Mouse (Mus musculus): ENCODE measurements around the gene Foxn1. TPM values are rescaled to one million over a fixed set of nuclear protein-coding genes. Genes with fewer than 3 reads are reported as not detected.

The Foxn1 gene
- polyA plus RNA-seq, 1 experiment = not detected

DNA sequence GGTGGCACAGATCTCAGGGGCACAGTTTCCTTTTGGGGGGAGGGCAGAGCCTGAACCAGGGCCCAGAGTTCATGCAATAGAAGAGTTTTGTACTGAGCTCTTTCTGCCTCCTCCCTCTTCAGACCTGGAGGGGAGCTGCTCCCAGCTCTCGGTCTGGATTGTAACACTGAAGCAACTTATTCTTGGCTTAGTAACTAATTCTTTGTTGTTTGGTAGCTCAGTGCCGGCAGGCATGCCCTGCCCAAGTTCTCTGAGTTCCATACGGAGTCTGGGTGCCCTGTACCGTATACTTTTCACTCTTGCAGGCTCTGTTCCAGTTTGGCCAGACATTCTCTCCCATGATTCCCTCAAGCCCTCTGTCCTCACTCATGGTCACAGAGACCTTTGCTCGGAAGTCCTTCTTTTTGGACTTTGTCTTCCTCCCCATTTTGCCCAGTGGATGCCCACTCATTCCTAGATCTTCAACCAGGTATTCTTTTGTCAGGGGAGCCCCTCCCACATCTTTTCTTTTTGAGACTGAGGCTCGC lies 26.0 kb upstream of the Foxn1 start:
- H3K4me1 ChIP-seq (ENCODE audit: control insufficient read depth, insufficient read depth, insufficient read length, low read length) = peaks cover 4% of the 10 kb centered on the region; the same call in 1 of the 2 replicates
- H3K27ac ChIP-seq (replicated peaks; ENCODE audit: low read depth, low read length) = 0 out of 2 replicates have a peak overlapping the region, but pooled peaks have one; percentile 5
- H3K4me3 ChIP-seq (ENCODE audit: insufficient read depth, low read depth, low read length) = no peak overlapping the region

DNA sequence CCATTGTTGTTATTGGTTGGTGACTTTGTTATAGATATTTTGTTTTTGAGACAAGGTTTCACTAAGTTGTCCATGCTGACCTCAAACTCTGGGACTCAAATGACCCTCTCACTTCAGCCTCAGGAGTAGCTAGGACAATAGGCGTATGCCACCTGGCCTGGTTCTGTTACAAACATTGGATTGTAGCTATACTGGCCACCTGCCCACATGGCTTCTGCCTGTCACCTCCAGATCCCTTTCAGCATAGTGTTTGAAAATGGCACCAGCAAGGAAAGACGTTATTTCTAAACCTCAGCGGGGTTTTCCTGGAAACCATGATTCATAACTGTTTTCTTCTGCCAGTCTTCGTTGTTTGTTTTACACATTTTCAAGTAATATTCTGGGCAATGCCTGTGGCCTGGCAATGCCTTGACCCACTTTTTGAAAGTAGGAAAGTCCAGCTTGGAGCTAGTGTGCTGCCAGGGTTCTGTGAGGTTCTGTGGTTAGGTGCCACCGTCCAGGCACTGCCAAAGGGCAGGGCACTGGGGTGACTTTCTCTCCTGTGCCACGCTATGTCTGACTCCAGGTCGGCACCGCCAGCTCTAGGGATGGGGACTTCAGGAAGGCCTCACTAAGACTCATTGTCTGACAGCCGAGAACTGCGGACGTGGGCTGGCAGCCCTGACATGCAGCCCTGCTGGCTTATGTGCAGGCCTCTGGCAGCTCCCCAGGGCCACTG lies 25.4 kb upstream of the Foxn1 start:
- no peak overlapping the region for H3K4me3 ChIP-seq (ENCODE audit: insufficient read depth, low read depth, low read length)
- H3K27ac ChIP-seq (replicated peaks; ENCODE audit: low read depth, low read length) = no peak overlapping the region
- peaks cover 4% of the 10 kb centered on the region; the same call in 1 of the 2 replicates for H3K4me1 ChIP-seq (ENCODE audit: control insufficient read depth, insufficient read depth, insufficient read length, low read length)

DNA sequence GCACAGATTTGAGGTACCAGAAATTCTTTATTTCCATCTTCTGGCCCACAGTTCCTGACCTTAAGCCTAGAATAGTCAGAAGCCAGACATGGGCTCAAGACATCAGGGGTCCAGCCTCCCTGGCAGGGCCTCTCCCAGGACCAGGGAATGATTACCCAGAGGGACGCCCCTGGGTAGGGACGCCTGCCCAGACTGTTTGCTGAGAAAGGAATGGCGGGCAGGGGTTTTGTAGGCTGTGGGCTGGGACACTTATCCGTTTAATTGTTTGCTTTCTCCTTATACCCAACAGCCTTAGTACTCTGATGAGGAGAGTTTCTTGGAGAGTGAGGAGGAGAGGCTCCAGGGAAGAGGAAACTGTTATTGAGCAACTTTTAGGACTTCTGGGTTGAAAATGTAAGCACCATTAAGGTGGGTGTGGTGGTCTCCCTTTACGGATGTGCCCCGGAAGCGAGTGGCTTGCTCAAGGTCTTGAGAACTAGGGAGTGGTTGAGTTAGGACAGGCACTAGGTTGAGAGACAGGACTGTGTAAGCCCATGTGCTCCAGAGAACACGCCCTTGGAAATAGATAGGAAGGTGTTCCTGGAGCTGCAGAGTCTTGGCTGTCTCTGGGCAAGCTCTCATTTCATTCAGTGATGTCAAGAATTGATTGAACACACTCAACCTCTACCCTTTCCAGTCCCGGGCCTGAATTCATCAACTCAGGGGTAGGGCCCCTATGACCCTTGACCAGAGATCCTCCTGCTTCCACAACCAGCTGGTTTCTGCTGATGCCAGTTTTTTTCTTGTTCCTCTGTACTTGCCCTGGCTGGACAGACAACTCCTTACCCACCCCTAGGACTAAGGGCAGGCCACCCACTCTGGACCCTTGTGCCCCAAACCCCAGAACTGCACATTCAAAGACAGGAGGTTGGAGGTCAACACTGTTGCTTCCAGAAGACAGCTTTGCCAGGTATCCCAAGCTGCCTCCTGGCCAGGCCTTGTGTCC lies 22.2 kb upstream of the Foxn1 start:
- peaks cover 4% of the 10 kb centered on the region; the same call in 1 of the 2 replicates for H3K4me1 ChIP-seq (ENCODE audit: control insufficient read depth, insufficient read depth, insufficient read length, low read length)
- no peak overlapping the region for H3K27ac ChIP-seq (replicated peaks; ENCODE audit: low read depth, low read length)
- no peak overlapping the region for H3K4me3 ChIP-seq (ENCODE audit: insufficient read depth, low read depth, low read length)

GRCm38 (mm10) chr11:78402062-78402461 lies 15.7 kb upstream of the Foxn1 start:
- H3K4me1 ChIP-seq (ENCODE audit: control insufficient read depth, insufficient read depth, insufficient read length, low read length) = peaks cover 5% of the 10 kb centered on the region
- no peak overlapping the region for H3K27ac ChIP-seq (replicated peaks; ENCODE audit: low read depth, low read length)
- no peak overlapping the region for H3K4me3 ChIP-seq (ENCODE audit: insufficient read depth, low read depth, low read length)

- Histone ChIP-seq H3K27ac (replicated peaks; ENCODE audit: low read depth, low read length) (no peak overlapping the region), H3K4me3 (ENCODE audit: insufficient read depth, low read depth, low read length) (no peak overlapping the region), H3K4me1 (ENCODE audit: control insufficient read depth, insufficient read depth, insufficient read length, low read length) (peaks cover 5% of the 10 kb centered on the region)
Observed at GRCm38 (mm10) chr11:78401469-78401868, 15.1 kb upstream of the Foxn1 start.

DNA sequence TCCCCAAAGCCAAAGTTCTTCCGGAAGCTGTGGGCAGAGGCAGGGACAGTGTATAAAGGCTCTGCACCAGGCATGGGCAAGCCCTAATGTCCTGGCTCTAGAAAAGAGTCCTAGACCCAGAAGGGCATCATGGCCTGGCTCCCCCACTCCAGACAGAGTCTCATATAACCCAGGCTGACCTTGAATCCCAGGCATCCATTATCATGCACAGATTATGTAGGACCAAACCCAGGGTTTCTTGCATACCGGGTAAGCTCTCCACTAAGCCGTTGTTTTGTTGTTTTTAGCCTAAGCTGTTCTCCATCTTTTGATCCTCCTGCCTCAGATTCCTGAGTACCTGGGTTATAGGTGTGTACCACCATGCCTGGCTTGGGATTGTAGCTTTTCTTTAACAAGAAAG lies 14.6 kb upstream of the Foxn1 start:
- no peak overlapping the region for H3K27ac ChIP-seq (replicated peaks; ENCODE audit: low read depth, low read length)
- H3K4me1 ChIP-seq (ENCODE audit: control insufficient read depth, insufficient read depth, insufficient read length, low read length) = peaks cover 5% of the 10 kb centered on the region
- no peak overlapping the region for H3K4me3 ChIP-seq (ENCODE audit: insufficient read depth, low read depth, low read length)

GRCm38 (mm10) chr11:78399680-78400079 lies 13.3 kb upstream of the Foxn1 start:
- no peak overlapping the region for H3K27ac ChIP-seq (replicated peaks; ENCODE audit: low read depth, low read length)
- no peak overlapping the region for H3K4me3 ChIP-seq (ENCODE audit: insufficient read depth, low read depth, low read length)
- peaks cover 5% of the 10 kb centered on the region for H3K4me1 ChIP-seq (ENCODE audit: control insufficient read depth, insufficient read depth, insufficient read length, low read length)

- Histone ChIP-seq H3K4me3 (ENCODE audit: insufficient read depth, low read depth, low read length) (no peak overlapping the region), H3K4me1 (ENCODE audit: control insufficient read depth, insufficient read depth, insufficient read length, low read length) (peaks cover 5% of the 10 kb centered on the region), H3K27ac (replicated peaks; ENCODE audit: low read depth, low read length) (no peak overlapping the region)
Observed at GRCm38 (mm10) chr11:78398212-78398611, 11.9 kb upstream of the Foxn1 start.

DNA sequence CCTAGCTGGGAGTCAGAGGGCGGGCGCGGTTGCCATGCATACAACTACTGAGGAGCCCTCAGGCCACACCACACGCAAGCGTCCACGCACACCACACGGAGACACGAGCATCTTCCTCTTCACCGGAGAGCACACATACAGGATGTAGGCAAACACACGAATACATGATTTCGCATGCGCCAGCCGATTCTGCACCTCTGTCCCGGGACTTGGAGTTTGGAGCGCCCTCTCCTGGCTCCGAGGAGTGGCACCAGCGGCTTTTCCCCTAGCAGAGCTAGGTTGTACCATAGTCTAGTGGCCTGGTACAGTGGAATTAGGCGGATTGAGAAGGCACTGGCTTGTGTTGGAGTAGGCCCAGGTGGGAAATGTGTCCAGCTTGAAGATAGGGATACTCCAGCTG lies 11.0 kb upstream of the Foxn1 start:
- Histone ChIP-seq H3K27ac (replicated peaks; ENCODE audit: low read depth, low read length) (no peak overlapping the region), H3K4me1 (ENCODE audit: control insufficient read depth, insufficient read depth, insufficient read length, low read length) (peaks cover 5% of the 10 kb centered on the region), H3K4me3 (ENCODE audit: insufficient read depth, low read depth, low read length) (no peak overlapping the region)

- Histone ChIP-seq H3K4me3 (ENCODE audit: insufficient read depth, low read depth, low read length) (no peak overlapping the region), H3K4me1 (ENCODE audit: control insufficient read depth, insufficient read depth, insufficient read length, low read length) (peaks cover 5% of the 10 kb centered on the region)
Observed at GRCm38 (mm10) chr11:78396950-78397349, 10.6 kb upstream of the Foxn1 start.

DNA sequence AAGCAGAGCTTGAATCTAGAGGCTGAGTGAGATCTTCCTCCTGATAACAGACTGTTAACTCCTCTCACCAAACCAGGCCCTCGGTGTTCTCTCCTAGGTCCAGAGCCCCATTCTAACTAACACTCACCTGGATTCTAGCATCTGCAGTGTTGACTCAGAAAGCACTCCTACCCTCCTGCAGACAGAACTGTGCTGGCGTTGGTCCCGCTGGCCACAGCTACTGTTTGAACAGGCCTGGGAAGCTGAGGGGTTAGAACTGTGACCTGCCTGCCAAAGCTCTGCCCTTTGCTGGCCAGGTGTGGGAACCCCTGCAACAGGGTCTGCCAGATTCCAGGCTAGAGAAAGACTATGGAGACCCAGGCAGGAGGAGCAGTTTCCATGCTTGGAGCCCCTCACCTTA lies 6.4 kb upstream of the Foxn1 start:
- Histone ChIP-seq H3K27ac (replicated peaks; ENCODE audit: low read depth, low read length) (no peak overlapping the region), H3K4me1 (ENCODE audit: control insufficient read depth, insufficient read depth, insufficient read length, low read length) (no peaks in the 10 kb centered on the region; the same call in 1 of the 2 replicates)

More at GRCm38 (mm10) chr11:78396950-78397349, 10.6 kb upstream of the Foxn1 start:
- H3K27ac ChIP-seq (replicated peaks; ENCODE audit: low read depth, low read length) = no peak overlapping the region

DNA sequence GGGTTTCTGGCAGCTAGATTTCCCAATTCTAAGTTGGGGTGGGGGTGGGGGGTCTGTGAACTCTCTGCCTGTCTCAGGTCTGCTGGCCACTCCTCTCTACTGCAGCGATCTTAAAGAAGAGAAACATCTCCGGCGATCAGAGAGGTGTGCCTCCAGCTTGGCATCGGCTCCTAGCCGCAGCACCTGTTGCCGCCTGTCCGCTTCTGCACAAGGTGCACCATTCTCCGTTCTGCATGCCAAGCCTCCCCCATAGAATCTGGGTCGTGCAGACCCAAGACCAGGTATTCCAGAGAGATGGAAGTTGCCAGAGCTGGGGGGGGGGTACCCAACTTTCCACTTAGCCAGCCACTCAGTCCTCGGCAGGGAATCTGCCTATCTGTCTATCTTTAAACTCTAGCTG lies 582 bp downstream of the Foxn1 start:
- Histone ChIP-seq H3K4me1 (ENCODE audit: control insufficient read depth, insufficient read depth, insufficient read length, low read length) (no peaks in the 10 kb centered on the region), H3K4me3 (ENCODE audit: insufficient read depth, low read depth, low read length) (no peak overlapping the region), H3K27ac (replicated peaks; ENCODE audit: low read depth, low read length) (no peak overlapping the region)

More for the DNA sequence above, 6.4 kb upstream of the Foxn1 start:
- no peak overlapping the region for H3K4me3 ChIP-seq (ENCODE audit: insufficient read depth, low read depth, low read length)

- Histone ChIP-seq H3K4me1 (ENCODE audit: control insufficient read depth, insufficient read depth, insufficient read length, low read length) (no peaks in the 10 kb centered on the region), H3K27ac (replicated peaks; ENCODE audit: low read depth, low read length) (no peak overlapping the region), H3K4me3 (ENCODE audit: insufficient read depth, low read depth, low read length) (no peak overlapping the region)
Observed at GRCm38 (mm10) chr11:78382701-78383100, 3.7 kb downstream of the Foxn1 start.

- Histone ChIP-seq H3K4me1 (ENCODE audit: control insufficient read depth, insufficient read depth, insufficient read length, low read length) (no peaks in the 10 kb centered on the region), H3K27ac (replicated peaks; ENCODE audit: low read depth, low read length) (no peak overlapping the region), H3K4me3 (ENCODE audit: insufficient read depth, low read depth, low read length) (no peak overlapping the region)
Observed at GRCm38 (mm10) chr11:78382286-78382685, 4.1 kb downstream of the Foxn1 start.

GRCm38 (mm10) chr11:78380996-78381395 lies 5.4 kb downstream of the Foxn1 start:
- H3K4me3 ChIP-seq (ENCODE audit: insufficient read depth, low read depth, low read length) = no peak overlapping the region
- H3K4me1 ChIP-seq (ENCODE audit: control insufficient read depth, insufficient read depth, insufficient read length, low read length) = no peaks in the 10 kb centered on the region
- no peak overlapping the region for H3K27ac ChIP-seq (replicated peaks; ENCODE audit: low read depth, low read length)
